Mouse (Mus musculus) megakaryocyte, embryonic 14.5 days (primary cell): ENCODE results near the gene Ptpn14.

Experiments
- FLI1 ChIP-seq: IDR thresholded peaks from 2 replicates; pipeline ENCODE4 v1.6.1; 2012; ENCODE audit warnings: low read length, inconsistent platforms, mixed read lengths
- GATA1 ChIP-seq: IDR thresholded peaks from 3 replicates; pipeline ENCODE4 v1.6.1; 2012; ENCODE audit warnings: mixed read lengths, low read length, inconsistent platforms, borderline replicate concordance

DNA sequence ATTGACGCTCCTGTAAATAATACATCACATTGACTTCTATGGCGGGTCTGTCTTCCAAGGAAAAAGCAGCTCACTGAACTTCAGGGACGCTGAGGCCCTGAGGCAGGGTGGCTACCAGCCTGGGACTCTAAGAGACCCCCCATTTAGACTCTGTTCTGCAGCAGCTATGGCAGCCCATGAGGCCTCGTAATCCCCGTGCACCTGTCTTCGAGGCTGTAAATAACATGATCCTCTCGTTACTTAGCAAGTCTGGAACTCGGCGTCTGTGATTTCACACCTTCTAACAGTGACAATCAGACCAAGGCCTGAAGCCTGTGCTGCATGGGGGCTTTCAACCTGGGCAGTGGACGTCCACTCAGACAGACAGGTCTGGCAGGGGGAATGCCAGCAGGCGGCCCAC is 175.1 kb downstream of the Ptpn14 start:
- TF ChIP-seq GATA1 (no peak), FLI1 (no peak)
